Mouse (Mus musculus): ENCODE measurements around the gene Olfr1079. TPM values are rescaled to one million over a fixed set of nuclear protein-coding genes. Genes with fewer than 3 reads are reported as not detected.
"Not testable (repeated sequence)": the region's sequence is repeated elsewhere in the genome, so short reads cannot be mapped to it uniquely, and the experiment has no call there.

The Olfr1079 gene
- polyA plus RNA-seq (2017; shearing (Covaris generic)), result not detected

GRCm38 (mm10) chr2:86542380-86542779 is at the start of gene Olfr1079:
Gene Olfr1079, minus strand, starts transcription at chr2:86542480.
- ATAC-seq, result no peak

- ATAC-seq, result not testable (repeated sequence)
These were observed 15.9 kb upstream of the Olfr1079 start, which contains the start of gene Olfr1080 for GRCm38 (mm10) chr2:86558135-86558534. Gene Olfr1080, minus strand, starts transcription at chr2:86558235.

- no peak for ATAC-seq
These were observed 11.3 kb downstream of the Olfr1079 start for GRCm38 (mm10) chr2:86530991-86531390.

- ATAC-seq, result no peak
These were observed 34.1 kb downstream of the Olfr1079 start, which contains the start of gene Olfr1076 for GRCm38 (mm10) chr2:86508161-86508560. Gene Olfr1076, plus strand, starts transcription at chr2:86508461.

GRCm38 (mm10) chr2:86487286-86487685 is 55.0 kb downstream of the Olfr1079 start, which contains the start of gene Olfr228:
Gene Olfr228, minus strand, starts transcription at chr2:86487386.
- ATAC-seq, result no peak

Other genes with a start within 250 kb of the Olfr1079 start
- gene Olfr1053, start 227.2 kb downstream of the Olfr1079 start, polyA plus RNA-seq (2017; shearing (Covaris generic)), result not detected
- gene Olfr1054, start 207.0 kb downstream of the Olfr1079 start, polyA plus RNA-seq (2017; shearing (Covaris generic)), result not detected
- gene Olfr1055, start 192.2 kb downstream of the Olfr1079 start, polyA plus RNA-seq (2017; shearing (Covaris generic)), result not detected
- gene Olfr1056, start 180.0 kb downstream of the Olfr1079 start, polyA plus RNA-seq (2017; shearing (Covaris generic)), result not detected
- not detected for gene Olfr1057, start 164.1 kb downstream of the Olfr1079 start, polyA plus RNA-seq (2017; shearing (Covaris generic))
- gene Olfr1058, start 153.9 kb downstream of the Olfr1079 start, polyA plus RNA-seq (2017; shearing (Covaris generic)), result not detected
- not detected for gene Olfr1061, start 128.4 kb downstream of the Olfr1079 start, polyA plus RNA-seq (2017; shearing (Covaris generic))
- gene Olfr1062, start 115.7 kb downstream of the Olfr1079 start, polyA plus RNA-seq (2017; shearing (Covaris generic)), result not detected
- not detected for gene Olfr1065, start 91.9 kb downstream of the Olfr1079 start, polyA plus RNA-seq (2017; shearing (Covaris generic))
- gene Olfr1066, start 86.2 kb downstream of the Olfr1079 start, polyA plus RNA-seq (2017; shearing (Covaris generic)), result not detected
- gene Olfr228, start 55.1 kb downstream of the Olfr1079 start, polyA plus RNA-seq (2017; shearing (Covaris generic)), result not detected
- not detected for gene Olfr1076, start 34.0 kb downstream of the Olfr1079 start, polyA plus RNA-seq (2017; shearing (Covaris generic))
- gene Olfr1080, start 15.8 kb upstream of the Olfr1079 start, polyA plus RNA-seq (2017; shearing (Covaris generic)), result not detected
- not detected for gene Olfr1082, start 56.5 kb upstream of the Olfr1079 start, polyA plus RNA-seq (2017; shearing (Covaris generic))
- not detected for gene Olfr1084, start 97.2 kb upstream of the Olfr1079 start, polyA plus RNA-seq (2017; shearing (Covaris generic))
- not detected for gene Olfr1085, start 119.5 kb upstream of the Olfr1079 start, polyA plus RNA-seq (2017; shearing (Covaris generic))
- gene Olfr1086, start 137.6 kb upstream of the Olfr1079 start, polyA plus RNA-seq (2017; shearing (Covaris generic)), result not detected
- not detected for gene Olfr1087, start 155.9 kb upstream of the Olfr1079 start, polyA plus RNA-seq (2017; shearing (Covaris generic))
- not detected for gene Olfr1089, start 191.2 kb upstream of the Olfr1079 start, polyA plus RNA-seq (2017; shearing (Covaris generic))
- not detected for gene Olfr1090, start 216.5 kb upstream of the Olfr1079 start, polyA plus RNA-seq (2017; shearing (Covaris generic))
- gene Olfr1093, start 240.0 kb upstream of the Olfr1079 start, polyA plus RNA-seq (2017; shearing (Covaris generic)), result not detected

Measured in inflammation-experienced regulatory T-cells, adult 6 months (primary cell).